Mouse (Mus musculus) embryo, embryonic 11 days (tissue): ENCODE data around the gene Sec24a.
"Not testable (repeated sequence)": the region's sequence is repeated elsewhere in the genome, so short reads cannot be mapped to it uniquely, and the experiment has no call there.

Experiments
- DNase-seq: peaks from one replicate; pipeline ENCODE4 v3.0.0-alpha.2; 2015

Gene Sec24a

DNA sequence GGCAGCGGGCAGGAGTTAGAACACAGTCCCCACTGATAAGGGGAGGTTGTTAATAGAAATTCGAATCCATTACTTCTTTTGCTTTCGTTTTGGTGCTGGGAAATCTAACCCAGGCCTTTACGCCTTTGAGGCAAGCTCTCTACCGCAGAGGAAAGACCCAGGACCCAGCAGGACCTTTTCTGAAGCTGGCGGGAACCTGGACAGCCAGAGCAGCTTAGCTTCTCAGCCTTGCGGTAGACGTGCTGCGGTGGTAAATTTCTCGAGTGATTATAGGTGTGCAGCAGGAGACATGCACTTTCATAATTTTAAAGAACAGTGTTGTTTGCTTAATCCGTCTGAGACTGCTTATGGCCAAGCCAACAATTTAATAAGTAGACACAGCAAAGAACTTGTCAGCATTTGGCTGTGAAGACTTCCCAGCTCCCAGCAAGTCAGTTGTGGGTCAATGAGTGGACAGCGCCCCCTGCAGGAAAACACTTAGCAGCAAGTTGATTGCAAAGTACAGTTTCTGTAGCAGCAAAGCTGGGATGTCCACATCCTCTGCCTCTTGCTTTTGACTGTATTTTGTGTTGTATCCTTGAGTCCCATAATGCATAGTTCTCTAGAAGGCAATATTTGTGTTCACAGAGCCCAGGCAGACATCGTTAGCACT is 82.0 kb downstream of the Sec24a start:
- DNase-seq = peak; percentile 88

DNA sequence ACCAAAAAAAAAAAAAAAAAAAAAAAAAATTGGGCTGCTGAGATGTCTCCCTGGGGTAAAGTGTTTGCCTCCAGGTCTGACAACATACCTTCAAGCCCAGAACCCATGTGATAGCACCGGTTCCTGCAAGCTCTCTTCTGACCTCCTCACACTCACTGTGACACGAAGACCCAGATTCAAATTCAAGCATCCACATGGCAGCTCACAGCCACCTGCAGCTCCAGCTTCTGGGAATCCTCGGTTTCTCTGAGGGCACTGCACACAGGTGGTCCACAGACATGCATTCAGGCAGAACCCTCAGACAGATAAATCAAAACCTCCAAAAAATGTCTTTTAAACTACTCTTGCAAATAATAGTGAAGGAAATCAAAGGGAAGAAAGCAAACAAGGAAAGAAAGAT is 84.0 kb downstream of the Sec24a start:
- no peak for DNase-seq

DNA sequence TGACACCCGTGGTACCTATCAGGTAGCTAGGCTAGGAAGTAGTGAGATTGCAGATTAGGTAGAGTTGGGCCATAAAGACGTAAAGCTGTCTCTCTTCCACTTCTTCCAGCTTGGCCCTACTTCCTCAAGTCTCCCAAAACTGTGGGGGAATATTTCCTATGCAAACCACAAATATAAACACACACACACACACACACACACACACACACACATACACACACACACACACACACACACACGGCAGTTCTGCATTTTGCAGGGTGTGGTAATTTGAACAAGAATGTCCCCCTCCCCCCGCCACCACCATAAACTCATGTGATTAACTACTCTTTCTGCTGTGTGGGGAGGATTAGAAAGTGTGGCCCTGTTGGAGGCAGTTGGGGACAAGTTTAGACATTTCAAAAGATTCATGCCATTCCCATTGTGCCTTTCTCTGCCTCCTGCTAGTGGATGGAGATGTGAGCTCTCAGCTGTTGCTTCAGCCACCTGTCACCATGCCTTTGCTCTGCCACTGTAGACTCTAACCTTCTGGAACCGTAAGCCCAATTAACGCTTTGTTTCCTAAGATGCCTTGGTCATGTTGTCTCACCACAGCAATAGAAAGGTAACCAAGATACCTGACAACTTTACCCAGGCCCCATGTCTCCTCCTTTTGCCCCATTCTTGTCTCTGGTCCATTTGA is 85.6 kb downstream of the Sec24a start:
- DNase-seq = no peak

DNA sequence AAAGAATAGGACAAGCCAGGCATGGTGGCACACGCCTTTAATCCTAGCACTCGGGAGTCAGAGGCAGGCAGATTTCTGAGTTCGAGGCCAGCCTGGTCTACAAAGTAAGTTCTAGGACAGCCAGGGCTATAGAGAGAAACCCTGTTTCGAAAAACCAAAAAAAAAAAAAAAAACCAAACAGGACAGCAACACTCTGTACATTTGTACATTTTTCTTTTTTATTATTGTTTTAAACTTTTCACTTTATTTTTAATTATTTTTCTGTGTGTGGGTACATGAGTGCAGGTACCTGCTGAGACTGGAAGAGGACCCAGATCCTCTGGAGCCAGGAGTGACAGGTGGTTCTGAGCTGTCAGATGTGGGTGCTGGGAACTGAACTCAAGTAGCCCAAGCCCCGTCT is 88.0 kb downstream of the Sec24a start:
- DNase-seq = no peak

DNA sequence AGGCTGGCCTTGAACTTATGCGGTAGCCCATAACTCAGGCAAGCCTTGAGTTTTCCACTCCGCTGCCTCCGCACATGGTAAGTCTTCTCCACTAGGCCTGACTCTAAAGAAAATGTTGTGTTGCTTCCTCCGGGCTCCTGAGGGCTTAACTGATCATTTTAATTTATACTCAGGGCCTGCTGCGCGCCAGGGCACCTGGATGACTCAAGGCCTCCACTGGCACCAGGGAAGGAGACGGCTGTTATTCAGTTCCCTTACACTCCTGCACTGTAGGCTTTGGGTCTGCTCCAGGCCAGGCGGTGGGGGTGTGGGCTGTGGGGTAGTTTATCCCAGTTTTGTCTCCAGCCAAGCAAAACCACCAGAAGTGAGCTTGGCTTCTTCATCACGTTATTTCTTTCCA is 90.1 kb downstream of the Sec24a start:
- no peak for DNase-seq

DNA sequence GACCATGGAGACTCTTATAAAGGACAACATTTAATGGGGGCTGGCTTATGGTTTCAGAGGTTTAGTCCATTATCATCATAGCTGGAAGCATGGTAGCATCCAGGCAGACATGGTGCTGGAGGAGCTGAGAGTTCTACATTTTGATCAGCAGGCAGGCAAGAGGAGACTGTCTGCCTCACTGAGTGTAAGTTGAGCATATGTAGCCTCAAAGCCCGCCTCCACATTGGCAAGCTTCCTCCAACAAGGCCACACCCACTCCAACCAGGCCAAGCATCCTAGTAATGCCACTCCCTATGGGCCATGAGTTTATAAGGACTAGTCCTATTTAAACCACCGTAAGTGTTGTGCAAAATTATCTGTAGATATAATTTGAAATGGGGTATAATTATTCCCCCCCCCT is 92.1 kb downstream of the Sec24a start:
- no peak for DNase-seq

DNA sequence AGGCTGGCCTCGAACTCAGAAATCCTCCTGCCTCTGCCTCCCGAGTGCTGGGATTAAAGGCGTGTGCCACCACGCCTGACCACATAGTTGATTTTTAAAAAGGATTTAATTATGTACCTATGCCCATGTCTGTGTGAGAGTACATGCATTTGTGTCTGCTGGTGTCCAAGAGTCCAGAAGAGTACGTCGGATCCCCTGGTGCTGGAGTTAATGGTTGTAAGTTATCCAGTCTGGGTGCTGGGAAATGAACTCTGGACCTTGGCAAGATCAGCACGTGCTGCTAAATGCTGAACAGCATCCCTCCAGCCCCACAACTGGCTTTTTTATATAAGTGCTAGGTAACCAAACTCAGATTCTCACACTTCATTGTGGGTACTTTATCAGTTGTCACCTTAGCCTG is 92.6 kb downstream of the Sec24a start:
- no peak for DNase-seq

DNA sequence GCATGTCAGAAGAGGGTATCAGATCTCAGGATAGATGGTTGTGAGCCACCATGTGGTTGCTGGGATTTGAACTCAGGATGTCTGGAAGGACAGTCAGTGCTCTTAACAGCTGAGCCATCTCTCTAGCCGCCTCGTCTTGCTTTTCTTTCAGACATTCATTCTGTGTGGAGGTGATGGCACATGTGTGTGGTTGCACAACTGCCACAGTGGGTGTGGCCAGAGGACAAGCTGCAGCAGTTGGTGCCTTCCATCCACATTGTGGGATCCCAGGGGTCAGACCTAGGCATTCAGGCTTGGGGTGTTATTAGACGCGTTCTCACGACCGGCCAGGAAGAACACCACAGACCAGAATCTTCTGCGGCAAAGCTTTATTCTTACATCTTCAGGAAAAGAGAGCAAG is 98.7 kb downstream of the Sec24a start:
- not testable (repeated sequence) for DNase-seq

DNA sequence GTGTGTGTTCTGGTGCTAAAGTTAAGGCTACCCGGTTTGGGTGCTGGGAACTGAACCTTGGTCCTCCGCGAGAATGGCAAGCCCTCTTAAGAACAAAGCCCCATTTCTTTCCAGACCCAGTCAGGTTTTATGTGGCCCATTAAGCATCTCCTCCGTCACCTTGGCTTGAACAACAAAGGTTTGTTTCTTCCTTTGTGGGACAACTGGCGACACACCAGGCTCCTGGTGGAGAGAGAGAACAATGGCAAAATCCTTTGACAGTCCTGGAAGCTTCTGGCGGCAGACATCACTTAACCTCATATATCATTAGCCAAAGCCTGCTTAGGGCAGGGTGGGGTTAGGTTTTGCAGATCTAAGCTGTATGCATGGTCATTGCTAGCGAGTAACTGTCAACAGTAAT is 100.8 kb downstream of the Sec24a start:
- DNase-seq = no peak

DNA sequence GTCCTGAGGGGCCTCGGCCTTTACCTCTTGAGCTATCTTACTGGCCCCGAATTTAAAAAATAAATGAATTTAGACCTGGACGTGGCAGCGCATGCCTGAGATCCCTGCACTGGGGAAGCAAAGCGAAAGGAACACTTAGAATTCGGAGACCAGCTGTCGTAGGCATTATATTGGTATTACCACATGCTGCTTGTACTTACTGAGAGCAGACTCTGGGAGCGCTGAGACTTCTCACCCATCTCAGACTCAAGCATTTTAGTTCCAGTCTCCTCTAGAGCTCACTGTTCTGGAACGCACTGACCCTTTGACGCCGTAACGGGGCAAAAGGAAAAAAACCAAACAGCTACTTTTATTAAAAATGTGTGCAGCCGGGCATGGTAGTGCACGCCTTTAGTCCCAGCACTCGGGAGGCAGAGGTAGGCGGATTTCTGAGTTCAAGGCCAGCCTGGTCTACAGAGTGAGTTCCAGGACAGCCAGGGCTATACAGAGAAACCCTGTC is 101.5 kb downstream of the Sec24a start:
- no peak for DNase-seq

DNA sequence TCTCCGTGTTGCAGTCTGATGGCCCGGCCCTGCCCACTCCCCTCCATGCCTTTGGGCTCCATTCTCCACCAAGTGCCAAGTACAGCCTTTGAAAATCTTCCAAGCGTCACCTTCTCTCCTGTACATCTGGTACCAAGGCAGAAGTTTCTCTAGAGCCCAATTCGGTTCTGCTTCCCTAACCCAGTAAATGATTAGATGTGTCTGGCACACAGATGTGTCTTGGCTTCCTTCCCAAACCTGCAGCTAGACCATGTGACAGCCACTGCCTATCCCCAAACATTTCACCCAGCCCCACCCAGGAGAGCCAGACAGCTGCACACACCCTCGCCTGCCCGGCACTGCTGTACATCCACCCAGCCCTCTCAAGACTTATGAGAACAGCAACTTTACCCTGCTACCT is 104.7 kb downstream of the Sec24a start:
- no peak for DNase-seq

DNA sequence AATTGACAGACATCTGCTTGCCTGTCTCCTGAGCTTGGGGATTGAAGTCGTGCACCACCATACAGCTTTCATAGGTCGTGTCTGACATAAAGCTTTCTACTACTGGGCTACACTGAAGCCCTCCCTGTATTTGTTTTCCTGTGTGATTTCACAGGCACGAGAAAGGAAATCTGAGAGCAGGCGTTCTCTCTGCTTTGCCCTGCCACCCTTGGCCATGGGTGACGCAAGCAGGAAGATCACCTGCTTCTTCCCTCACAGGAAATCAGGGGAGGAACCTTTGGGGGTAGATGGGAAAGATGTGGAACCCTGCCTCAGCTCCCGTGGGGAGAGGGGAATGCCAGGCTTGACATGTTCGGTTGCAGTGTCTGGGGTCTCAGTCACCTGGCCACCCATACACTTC is 105.1 kb downstream of the Sec24a start:
- DNase-seq = no peak

DNA sequence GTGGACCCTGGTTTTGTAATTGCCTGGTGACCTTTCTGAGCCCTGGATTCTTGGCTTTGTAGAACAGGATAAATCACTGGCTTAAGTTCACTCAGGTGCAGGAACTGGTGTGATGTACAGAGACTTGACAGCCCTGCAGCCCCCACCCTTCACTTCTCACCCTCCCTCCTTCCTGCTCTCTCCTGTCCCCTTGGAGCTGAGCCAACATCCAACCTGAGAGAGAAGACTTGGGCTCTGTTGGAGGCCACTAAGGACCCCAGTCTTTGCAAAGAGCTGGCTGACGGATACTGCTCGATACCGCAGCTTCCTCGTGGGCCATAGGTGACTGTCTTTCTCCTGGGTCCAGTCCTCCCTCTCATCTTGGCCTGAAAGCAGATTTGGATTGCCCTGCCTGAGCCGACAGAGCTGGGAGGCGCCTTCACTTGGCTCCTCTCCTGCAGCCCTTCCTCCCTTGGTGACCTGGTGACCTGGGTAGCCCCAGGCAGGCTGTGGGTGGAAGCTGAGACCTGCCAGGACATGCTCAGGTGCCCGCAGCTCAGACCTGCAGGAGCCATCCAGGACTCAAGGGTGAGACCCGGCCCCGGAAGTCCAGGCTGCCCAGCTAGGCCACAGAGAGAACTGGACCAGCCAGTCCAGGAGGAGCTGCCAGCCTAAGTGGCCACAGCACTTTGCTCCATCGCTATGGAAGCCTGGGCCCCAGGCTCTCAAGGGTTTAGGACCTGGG is 106.5 kb downstream of the Sec24a start:
- DNase-seq = no peak

DNA sequence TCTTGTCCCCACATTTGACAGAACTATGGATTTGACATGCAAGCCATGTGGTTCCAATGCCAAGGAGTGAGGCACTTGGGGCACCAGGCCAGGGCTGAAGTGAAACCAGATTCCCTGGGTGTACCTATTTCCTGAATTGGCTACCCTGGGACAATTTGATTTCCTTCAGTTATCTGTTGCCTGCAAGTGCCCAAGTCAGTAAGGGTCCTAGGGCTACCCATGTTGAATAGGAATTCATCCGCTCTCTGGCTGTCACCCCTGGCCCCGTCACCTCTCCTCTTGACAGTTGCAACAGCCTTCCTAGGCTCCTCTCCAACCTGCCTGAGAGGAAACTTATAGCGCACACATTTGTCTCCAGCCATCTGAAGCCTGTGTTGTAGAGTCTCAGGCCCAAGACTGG is 108.5 kb downstream of the Sec24a start:
- no peak for DNase-seq

DNA sequence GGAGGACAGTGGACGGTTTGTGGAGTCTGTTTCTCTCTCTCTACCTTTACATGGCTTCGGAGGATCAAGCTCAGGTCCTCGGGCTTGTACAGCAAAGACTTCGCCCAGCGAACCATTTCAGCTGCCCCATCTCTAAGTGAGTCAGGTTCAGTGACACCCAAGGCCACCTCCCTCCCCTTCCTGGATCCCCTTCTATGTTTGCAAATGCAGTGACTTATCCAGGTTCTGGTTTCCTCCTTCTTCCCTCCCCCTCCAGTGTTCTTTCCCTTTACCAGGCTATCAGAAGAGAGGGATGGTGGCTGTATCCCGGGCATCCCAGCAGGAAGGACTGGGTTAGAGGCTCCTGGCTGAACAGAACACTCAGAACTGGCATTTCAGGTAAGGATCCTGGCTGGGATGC is 109.7 kb downstream of the Sec24a start:
- DNase-seq = no peak

DNA sequence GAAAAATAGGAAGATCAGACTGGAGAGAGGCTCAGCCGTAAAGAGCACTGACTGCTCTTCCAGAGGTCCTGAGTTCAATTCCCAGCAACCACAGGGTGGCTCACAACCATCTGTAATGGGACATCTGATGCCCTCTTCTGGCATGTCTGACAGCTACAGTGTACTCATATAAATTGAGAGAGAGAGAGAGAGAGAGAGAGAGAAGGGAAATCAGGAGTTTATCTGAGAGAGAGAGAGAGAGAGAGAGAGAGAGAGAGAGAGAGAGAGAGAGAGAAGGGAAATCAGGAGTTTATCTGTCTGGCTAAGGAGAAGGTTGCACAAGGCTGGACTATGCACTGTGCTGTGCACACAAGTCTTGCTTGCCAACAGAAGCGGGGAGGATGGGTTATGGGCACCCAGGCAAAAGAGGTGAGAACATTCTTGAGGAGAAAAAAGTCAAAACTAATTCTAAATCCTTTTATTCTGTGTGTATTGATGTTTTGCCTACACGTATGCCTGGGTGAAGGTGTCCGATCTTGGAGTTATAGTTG is 110.5 kb downstream of the Sec24a start:
- DNase-seq = no peak

DNA sequence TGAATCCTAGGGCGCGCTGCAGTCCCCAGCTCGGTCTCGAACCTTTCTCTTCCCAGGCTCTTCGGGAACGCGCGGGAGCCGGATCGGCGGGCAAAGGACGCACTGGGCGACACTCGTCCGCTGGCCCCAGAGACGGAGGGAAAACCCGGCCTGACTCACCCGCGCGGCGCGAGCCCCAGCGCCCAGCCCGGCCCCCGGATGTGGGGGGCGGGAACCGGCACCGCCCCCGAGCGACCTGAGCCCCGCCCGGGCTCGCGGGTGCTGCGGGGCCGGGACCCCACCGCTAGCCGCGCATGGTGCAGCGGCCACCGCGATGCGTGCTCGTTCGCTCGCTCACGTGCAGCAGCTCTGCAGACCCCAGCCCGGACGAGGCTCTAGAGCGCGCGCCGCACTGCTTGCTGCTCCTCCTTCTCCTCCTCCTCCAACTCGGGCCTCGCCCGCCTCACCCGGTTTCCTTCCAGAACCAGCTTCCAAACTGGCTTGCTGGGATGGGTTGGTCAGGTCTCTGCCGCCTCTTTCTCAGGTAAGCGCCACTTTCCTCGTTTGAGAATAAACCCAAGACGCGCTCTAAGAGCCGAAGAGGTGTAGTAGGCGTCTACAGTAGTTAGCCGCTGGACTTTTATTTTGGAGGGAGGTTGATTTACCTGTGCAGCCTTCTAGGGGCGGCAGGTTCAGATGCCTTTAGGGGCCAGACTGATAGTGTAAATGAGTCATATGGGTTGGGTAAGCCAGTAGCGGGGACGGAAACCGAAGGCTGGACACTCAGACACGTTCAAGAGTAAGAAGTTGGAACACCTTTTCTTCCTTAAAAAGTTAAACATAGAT is 112.5 kb downstream of the Sec24a start, which contains the start of the genes N4bp3 and D930048N14Rik:
TSS of gene N4bp3 (minus strand) at position 152 of the 825 bp plus-strand sequence.
TSS of gene D930048N14Rik (plus strand) at position 264 of the 825 bp plus-strand sequence.
- DNase-seq = peak; percentile 88

DNA sequence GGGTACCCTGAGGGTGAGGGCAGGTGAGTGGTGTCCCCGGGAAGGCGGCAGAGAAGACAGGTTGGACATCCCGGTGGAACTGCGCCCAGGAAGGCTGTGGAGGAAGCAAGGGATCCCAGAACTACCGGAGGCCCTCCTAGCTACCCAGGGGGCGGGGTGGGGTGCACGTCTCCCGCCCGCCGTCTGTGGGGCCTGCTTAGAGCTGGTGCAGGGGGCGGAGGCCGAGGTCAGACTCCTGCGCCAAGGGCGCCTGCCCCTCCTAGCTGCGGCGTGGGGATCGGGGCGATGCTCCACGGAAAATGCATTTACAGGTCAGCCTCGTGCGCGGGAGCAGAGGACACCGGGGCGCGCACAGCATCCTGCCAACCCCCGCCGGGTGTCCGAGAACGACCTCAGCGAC is 113.2 kb downstream of the Sec24a start:
- peak; percentile 35 for DNase-seq

DNA sequence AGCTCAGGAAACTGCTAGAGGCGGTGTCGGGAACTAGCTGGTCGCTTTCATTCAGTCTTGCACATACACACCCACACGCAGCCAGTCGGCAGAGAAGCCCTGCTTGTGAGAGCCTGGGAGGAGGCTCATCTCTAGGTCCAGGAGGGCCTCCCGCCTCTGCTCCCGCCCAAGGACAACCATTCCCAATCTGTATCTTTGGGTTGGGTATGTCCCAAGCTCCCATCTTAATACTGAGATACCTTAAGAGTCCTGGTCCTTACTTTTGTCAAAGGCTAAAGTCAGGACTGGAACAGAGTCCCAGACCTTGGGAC is 113.6 kb downstream of the Sec24a start:
- peak; percentile 51 for DNase-seq

DNA sequence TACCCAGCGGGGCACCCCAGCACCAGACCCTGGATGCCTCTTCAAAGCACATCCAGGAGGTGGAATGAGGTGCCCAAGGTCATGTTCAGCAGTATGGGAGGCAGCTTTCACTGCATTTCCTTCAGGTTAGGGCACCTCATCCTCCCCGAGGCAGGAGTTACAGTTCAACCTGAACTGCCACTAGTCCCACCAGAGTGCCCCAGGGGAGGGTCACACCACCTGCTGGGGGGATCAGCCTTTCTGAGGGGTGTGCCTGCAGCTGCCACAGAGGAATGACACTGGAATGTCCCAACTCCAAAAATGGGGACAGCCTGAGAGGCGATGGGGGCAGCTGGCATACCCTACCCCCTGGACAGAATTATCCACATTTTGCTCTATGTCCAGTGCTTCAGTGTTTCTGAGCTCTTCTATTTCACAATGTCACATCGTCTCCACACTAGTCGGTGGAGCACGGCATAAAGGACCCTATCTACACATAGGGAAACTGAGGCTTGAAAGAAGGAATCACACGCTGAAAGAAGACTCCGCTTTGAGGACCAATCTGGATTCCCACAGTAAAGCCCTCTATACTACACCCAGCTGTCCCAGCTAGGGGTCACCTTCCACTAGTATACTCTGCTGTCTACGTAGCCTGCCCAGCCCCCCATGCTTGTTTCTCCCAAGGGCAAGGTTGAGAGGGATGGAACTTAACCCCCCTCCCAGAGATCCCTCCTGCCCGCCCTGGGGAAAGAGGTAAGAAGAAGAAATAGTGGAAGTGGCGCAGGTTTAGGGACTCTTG is 114.1 kb downstream of the Sec24a start:
- DNase-seq = no peak

DNA sequence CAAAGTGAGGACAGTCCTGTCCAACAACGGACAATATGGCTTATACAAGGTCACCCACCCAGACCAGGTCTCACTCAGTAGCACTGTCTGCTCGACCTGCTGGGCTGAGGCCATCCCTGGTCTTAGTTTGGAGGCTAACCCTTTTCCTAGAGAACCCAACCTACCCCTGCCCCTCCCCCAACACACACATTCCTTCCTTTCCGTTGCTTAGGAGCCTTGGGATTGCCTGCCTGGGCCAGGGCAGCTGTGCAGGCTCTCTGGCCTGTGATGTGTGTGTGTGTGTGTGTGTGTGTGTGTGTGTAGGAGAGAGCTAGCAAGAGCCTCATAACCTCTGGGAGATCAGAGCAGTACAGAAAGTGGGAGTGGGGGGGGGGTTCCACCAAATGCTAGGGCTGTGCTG is 114.9 kb downstream of the Sec24a start:
- peak; percentile 83 for DNase-seq
